Mouse (Mus musculus) stomach, postnatal 0 days (tissue): ENCODE results near the gene Riok1.

Experiments
- CTCF ChIP-seq: IDR thresholded peaks from 2 replicates; pipeline ENCODE4 v1.5.1; 2016; ENCODE audit warnings: antibody characterized with exemption, low read depth, mild to moderate bottlenecking, moderate library complexity
- EP300 ChIP-seq: optimal IDR thresholded peaks from 2 replicates; pipeline ENCODE3; 2016; ENCODE audit warnings: antibody characterized with exemption

- TF ChIP-seq CTCF (no peak), EP300 (no peak)
Measured at GRCm38 (mm10) chr13:38081161-38081560, 44.4 kb downstream of the Riok1 start.
